Mouse (Mus musculus): ENCODE data around the gene Klk15. TPM values are rescaled to one million over a fixed set of nuclear protein-coding genes. Genes with fewer than 3 reads are reported as not detected.

The Klk15 gene
- polyA plus RNA-seq (2017; shearing (Covaris generic)), result not detected

DNA sequence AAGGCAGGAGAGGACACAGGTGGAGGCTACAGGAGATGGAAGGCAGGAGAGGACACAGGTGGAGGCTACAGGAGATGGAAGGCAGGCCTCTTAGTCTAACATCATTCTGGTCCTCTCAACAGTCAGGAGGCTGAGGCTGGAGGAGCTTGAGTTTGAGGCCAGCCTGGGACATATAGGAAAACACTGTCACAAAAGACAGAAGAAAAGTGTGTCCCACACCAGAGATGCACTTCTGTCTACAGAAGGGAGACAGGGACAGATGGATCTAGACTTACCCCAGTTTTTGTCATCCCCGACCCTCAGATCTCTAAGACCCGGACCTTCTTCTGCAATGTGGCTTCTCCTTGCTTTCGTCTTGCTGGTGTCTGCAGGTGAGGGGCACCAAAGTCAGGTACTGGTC lies at the start of gene Klk15:
Gene Klk15 (plus strand): TSS at position 301 of the 400 bp plus-strand sequence.

GRCm38 (mm10) chr7:43950364-43950763 lies 16.8 kb downstream of the Klk15 start, which contains the start of gene Klk1b8:
Gene Klk1b8, plus strand, starts transcription at chr7:43950664.

GRCm38 (mm10) chr7:43966451-43966850 lies 32.9 kb downstream of the Klk15 start, which contains the start of gene Klk1b1:
Gene Klk1b1, plus strand, starts transcription at chr7:43966751.

GRCm38 (mm10) chr7:43975761-43976160 lies 42.2 kb downstream of the Klk15 start, which contains the start of gene Klk1b9:
Gene Klk1b9, plus strand, starts transcription at chr7:43976061.

Other genes starting within 250 kb of the Klk15 start
- gene Klk14, start 243.3 kb upstream of the Klk15 start, polyA plus RNA-seq (2017; shearing (Covaris generic)), result not detected
- not detected for gene Klk13, start 221.2 kb upstream of the Klk15 start, polyA plus RNA-seq (2017; shearing (Covaris generic))
- gene Klk12, start 164.8 kb upstream of the Klk15 start, polyA plus RNA-seq (2017; shearing (Covaris generic)), result not detected
- 0.16 TPM for gene Klk11, start 159.1 kb upstream of the Klk15 start, polyA plus RNA-seq (2017; shearing (Covaris generic))
- 0.17 TPM for gene Klk10, start 152.7 kb upstream of the Klk15 start, polyA plus RNA-seq (2017; shearing (Covaris generic))
- gene Klk9, start 141.8 kb upstream of the Klk15 start, polyA plus RNA-seq (2017; shearing (Covaris generic)), result 0.39 TPM
- 101 TPM for gene Klk8, start 136.2 kb upstream of the Klk15 start, polyA plus RNA-seq (2017; shearing (Covaris generic))
- gene Klk7, start 122.4 kb upstream of the Klk15 start, polyA plus RNA-seq (2017; shearing (Covaris generic)), result 0.10 TPM
- gene Klk6, start 109.2 kb upstream of the Klk15 start, polyA plus RNA-seq (2017; shearing (Covaris generic)), result not detected
- gene Klk5, start 91.8 kb upstream of the Klk15 start, polyA plus RNA-seq (2017; shearing (Covaris generic)), result not detected
- not detected for gene Klk4, start 52.6 kb upstream of the Klk15 start, polyA plus RNA-seq (2017; shearing (Covaris generic))
- not detected for gene Klk1b8, start 16.9 kb downstream of the Klk15 start, polyA plus RNA-seq (2017; shearing (Covaris generic))
- gene Klk1b1, start 33.0 kb downstream of the Klk15 start, polyA plus RNA-seq (2017; shearing (Covaris generic)), result not detected
- 0.55 TPM for gene Klk1b9, start 42.3 kb downstream of the Klk15 start, polyA plus RNA-seq (2017; shearing (Covaris generic))
- gene Klk1b11, start 62.1 kb downstream of the Klk15 start, polyA plus RNA-seq (2017; shearing (Covaris generic)), result not detected
- gene Klk1b26, start 78.4 kb downstream of the Klk15 start, polyA plus RNA-seq (2017; shearing (Covaris generic)), result not detected
- 1.2 TPM for gene Klk1b27, start 118.5 kb downstream of the Klk15 start, polyA plus RNA-seq (2017; shearing (Covaris generic))
- gene Klk1b21, start 168.6 kb downstream of the Klk15 start, polyA plus RNA-seq (2017; shearing (Covaris generic)), result not detected
- not detected for gene Klk1b22, start 178.9 kb downstream of the Klk15 start, polyA plus RNA-seq (2017; shearing (Covaris generic))
- gene Klk1b16, start 203.0 kb downstream of the Klk15 start, polyA plus RNA-seq (2017; shearing (Covaris generic)), result not detected

All from CD4-positive, CD25-positive, alpha-beta regulatory T cell (primary cell).